Mouse (Mus musculus): ENCODE data around the gene Gm20388.

GRCm38 (mm10) chr8:120226700-120227577 is 316.3 kb downstream of the Gm20388 start:
- TF ChIP-seq CTCF (IDR thresholded peaks at IDR 0.05; ENCODE audit: low read depth) (no peak), EP300 (IDR thresholded peaks at IDR 0.05; ENCODE audit: low read depth) (no peak)

Data from liver, embryonic 14.5 days (tissue).